Mouse (Mus musculus) heart, adult 8-10 months (tissue): ENCODE data around the gene Gm14403. TPM values are rescaled to one million over a fixed set of nuclear protein-coding genes. Genes with fewer than 3 reads are reported as not detected.
"Not testable (repeated sequence)": the region's sequence is repeated elsewhere in the genome, so short reads cannot be mapped to it uniquely, and the experiment has no call there.

Experiments
- DNase-seq: peaks from one replicate; pipeline ENCODE4 v3.0.0; 2022; ENCODE audit warnings: low spot score
- total RNA-seq, 4 experiments: library from RNA; stranded (reverse); gene quantifications; 2 replicates each; pipeline ENCODE4 v1.2.4; 2022

The Gm14403 gene
- total RNA-seq, result 100 to 1,000 TPM in 1 of 4 experiments, 10 to 100 TPM in 3; 76.9 to 109 (median 91.3) TPM

DNA sequence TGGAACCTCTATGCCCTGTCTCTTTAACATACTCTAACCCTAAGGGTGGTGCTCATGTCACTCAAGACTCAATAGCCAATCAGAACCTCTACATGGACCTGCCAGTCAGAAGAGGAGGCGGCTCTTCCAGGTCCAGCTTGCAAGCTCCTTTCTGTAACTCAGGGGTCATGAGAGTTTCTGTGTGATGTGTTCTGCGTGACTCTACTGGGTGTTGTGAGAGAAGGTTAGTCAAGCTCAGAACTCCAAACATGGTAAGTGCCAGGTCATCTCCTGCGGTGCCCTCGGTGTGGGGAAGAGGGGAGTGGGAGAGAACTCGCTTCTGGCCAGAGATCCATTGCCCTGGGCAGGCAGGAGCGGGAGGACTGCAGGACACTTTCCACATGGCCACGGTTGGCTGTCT is at the start of gene Gm14403:
Gm14403 (plus strand) TSS at position 149 of the 400 bp plus-strand sequence.
- DNase-seq, result peak; percentile 75

DNA sequence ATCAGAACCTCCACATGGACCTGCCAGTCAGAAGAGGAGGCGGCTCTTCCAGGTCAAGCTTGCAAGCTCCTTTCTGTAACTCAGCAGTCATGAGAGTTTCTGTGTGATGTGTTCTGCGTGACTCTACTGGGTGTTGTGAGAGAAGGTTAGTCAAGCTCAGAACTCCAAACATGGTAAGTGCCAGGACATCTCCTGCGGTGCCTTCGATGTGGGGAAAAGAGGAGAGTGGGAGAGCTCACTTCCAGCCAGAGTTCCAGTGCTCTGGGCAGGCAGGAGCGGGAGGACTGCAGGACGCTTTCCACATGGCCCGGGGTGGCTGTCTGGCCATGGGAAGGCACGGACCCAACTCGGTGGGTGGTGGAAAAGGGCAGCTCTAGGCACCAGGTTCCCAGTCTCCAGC is 33.3 kb upstream of the Gm14403 start, which contains the start of gene Zfp970:
Zfp970 (plus strand) TSS at position 58 of the 400 bp plus-strand sequence.
- not testable (repeated sequence) for DNase-seq

DNA sequence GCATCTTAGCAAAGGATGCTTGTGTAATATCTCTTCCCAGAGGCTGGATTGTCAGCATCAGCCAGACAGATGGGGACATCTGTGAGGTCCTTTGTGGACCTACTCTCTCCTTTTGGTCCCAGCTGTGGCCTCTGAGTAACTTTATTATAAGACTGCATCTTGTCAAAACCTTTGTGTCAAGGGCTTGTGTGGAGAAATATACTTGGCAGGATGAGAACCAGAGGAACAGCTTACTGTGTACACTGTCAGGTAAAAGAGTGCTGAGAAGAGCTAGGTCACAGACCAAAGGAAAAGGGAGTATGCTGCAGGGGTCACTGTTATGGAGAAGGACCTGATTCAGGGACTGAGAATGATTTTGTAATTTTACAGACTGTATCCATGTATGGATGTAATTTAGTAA is 29.8 kb upstream of the Gm14403 start:
- DNase-seq, result not testable (repeated sequence)

DNA sequence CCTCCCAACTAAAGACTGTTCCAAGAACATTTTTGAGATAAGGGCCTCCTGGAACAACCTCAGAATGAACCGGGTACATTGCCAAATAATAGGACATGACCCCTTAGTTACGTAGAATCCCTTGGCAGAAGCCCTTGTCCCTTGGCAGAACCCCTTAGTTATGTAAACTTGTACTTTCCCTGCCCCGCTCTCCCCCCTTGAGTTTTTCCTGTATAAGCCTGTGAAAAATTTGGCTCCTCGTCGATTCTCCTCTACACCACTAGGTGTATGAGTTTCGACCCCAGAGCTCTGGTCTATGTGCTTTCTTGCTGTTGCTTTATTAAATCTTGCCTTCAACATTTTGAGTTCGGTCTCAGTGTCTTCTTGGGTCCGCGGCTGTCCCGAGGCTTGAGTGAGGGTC is 25.8 kb upstream of the Gm14403 start:
- DNase-seq, result peak; percentile 60

DNA sequence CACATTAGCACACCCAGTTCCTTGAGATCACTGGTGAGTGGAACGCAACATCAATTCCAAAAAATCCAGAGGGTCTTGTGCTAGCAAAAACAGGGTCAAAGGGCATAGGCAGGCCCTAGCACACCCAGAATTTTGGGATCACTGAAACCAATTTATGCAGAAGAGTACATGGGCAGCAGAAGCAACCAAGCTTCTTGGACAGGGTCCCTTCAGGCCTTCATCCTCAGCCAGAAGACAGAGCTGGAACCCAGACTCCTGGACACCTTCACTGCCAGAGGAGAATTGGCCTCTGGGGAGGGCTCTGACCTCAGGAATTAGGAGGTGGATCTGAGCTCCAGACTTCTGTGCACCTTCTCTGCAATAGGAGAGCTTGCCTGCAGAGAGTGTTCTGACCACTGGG is 16.0 kb upstream of the Gm14403 start:
- not testable (repeated sequence) for DNase-seq

DNA sequence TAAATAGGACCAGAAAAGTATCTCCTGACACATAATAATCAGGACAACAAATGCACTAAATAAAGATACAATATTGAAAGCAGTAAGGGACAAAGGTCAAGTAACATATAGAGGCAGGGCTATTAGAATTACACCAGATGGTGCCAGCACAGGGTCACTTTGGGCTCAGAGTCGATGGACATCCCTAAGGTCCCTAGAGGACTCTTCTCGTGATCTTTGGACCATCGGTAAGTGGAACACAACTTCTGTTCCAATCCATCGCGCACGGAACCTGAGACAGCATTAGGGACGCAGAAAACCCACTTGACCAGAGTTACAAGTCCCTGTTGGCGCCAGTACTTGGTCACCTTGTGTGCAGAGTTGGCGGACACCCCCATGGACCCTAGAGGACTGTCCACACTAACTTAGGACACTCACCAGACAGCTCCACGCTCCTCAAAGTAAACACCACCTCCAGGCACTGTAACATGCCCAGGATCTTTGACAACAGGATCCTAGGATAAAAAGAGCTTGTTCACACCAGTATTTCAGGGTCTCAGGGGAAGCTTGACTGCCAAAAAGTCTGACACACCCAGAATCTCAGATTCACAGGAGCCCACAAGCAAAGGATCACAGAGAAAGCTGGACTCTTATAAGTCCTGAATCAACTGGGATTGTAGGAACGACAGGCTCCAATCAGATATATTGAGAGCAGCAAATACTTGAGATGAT is 14.6 kb upstream of the Gm14403 start:
- not testable (repeated sequence) for DNase-seq

DNA sequence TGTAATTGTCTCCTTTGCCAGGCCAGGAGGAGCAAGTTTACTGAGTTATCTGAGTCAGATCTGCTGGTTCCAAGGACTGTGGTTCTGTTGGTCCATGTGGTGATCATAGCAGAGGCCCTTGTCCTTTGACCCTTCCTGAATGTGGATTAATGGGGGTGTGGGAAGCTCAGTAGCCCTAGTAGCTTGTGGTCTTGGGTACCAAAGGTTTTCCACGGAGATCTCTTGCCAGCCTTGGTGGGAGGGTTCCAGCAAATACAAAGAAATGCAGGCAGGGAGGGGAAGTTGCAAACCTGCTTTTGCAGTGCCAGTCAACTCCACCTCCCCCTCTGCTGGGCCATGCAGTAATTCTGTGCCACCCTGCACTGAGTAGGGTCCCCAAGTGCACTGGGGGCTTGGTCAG is 1.2 kb downstream of the Gm14403 start:
- DNase-seq, result not testable (repeated sequence)

DNA sequence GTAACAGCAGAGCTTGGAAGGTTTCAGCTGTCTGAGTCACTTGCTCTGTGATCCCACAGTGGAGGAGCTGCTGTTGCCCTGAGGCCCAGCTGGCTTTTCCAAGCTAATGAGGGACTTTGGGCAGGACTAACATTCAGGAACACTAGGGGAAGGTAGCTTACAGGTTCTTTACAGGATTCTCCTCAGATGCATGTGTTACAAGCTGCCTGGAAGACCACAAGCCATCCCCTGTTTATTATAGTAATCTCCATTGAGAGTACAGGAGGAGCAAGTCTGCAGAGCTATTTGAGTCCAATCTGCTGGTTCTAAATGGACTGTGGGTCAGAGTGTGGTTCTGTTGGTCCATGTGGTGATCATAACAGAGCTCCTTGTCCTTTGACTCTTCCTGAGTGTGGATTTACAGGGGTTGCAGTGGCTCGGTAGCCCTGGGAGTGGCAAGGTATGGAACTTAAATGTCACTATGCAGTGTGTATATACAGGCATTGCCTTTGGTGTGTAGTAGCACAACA is 7.2 kb downstream of the Gm14403 start:
- DNase-seq, result not testable (repeated sequence)

DNA sequence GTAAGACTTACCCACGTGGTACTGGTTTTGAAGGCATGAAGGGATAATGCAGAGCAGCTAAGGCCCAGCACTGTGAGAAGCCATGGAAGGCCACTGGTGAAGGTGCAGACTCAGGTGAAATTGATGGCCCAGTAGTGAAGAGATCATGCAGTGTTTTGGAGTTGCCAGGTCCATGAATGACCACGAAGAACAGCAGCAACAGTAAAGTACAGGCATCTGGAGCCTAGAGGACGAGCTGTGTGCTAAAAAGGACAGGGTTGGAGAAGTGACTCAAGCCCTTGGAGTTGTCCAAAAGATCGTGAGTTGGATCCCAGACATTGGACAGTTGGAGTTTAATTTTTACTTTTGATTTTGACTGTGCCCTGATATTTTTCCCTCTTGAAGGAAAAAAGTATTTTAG is 13.4 kb downstream of the Gm14403 start:
- not testable (repeated sequence) for DNase-seq

DNA sequence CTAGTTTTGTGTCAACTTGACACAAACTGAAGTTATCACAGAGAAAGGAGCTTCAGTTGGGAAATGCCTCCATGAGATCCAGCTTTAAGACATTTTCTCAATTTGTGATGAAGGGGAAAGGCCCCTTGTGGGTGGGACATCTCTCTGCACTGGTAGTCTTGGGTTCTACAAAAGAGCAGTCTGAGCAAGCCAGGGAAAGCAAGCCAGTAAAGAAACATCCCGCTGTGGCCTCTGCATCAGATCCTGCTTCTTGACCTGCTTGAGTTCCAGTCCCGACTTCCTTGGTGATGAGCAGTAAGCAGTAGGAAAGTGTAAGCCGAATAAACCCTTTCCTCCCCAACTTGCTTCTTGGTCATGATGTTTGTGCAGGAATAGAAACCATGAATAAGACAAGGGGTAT is 14.0 kb downstream of the Gm14403 start:
- DNase-seq, result not testable (repeated sequence)

DNA sequence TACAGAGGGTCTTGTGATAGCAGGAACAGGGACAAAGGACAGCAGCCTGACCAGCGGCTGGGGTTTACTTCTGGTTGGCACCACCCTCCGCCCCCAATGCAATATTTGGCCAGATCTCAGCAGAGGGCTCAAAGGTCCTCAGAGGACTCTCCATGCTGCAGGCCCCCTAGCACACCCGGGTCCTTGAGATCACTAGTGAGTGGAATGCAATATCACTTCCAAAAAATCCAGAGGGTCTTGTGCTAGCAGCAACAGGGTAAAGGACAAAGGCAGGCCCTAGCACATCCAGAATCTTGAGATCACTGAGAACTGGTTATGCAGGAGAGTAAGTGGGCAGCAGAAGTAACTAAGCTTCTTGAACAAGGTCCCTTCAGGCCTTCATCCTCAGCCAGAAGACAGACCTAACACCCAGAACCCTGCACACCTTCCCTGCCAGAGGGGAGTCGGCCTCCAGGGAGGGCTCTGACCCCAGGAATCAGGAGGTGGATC is 16.0 kb downstream of the Gm14403 start:
- not testable (repeated sequence) for DNase-seq

DNA sequence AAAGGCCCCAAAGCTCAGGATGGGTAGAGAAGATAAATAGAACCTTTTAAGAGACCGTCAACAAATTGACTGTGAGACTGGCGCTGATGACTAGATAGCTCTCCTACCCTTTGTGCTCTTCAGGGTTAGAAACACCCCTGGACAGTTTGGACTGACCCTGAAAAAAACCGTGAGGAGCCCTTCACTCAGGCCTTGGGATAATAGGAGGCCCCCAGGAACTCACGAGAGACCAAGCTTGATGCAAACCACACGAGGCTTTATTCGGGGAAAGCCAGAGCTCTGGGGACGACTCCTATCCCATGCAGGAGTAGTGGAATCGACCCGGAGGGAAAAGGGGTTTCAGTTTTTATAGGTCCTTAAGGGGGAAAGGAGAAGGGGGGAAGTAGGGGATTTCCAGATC is 19.7 kb downstream of the Gm14403 start:
- not testable (repeated sequence) for DNase-seq

DNA sequence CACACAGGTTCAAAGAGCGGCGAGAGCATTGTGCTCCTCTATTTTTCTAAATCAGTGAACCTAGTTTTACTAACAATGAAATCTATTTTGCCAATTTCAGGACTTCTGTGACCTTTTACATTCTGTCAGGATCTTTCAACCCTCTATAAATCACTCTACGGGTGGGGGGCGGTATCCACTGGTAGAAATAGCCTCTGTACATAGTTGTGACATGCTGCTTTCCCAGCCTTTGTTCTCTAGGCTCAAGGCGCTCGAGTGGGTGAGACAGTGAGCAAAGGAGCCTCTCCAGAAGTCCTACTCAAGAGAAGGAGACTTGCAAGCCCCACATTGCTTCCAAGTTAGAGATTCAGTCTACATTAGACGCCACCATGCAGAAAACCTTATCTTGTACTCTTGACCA is 20.3 kb downstream of the Gm14403 start:
- not testable (repeated sequence) for DNase-seq

DNA sequence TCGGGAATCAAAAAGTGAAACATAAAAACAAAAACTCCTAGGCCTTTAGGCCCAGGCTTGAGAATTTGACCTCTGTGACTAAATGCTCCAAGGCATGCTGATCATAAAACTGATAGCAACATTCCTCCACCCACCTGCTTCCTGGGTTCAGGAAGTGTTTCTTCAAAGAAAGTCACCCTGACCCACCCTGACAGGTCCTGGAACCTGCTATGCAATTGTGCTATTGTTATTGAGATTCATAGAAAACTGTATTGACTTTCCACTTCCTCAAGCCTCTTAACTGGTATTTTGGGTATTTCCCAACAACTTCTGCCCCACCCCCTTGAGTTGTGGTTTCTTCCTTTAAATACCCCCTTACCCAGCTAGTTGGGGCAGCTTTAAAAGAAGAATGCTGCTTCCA is 20.9 kb downstream of the Gm14403 start:
- not testable (repeated sequence) for DNase-seq

DNA sequence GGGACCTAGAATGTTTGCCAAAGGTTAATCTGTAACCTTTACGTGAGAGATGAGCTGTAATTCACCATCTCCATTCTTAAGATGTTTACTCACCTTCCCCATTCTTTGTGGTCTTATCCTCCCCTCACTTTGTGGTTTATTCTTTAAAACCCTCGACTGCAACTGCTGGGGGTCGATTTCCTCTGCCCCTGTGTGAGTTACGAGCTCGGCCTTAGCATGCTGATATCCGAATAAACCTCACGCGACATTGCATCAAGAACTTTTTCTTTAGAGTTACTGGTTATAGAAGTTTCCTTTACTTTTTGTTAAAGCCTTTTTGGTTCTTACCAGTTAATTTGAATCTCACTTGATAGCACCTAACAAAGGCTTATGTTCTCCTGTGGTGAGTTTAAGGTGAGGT is 22.0 kb downstream of the Gm14403 start:
- no peak for DNase-seq

DNA sequence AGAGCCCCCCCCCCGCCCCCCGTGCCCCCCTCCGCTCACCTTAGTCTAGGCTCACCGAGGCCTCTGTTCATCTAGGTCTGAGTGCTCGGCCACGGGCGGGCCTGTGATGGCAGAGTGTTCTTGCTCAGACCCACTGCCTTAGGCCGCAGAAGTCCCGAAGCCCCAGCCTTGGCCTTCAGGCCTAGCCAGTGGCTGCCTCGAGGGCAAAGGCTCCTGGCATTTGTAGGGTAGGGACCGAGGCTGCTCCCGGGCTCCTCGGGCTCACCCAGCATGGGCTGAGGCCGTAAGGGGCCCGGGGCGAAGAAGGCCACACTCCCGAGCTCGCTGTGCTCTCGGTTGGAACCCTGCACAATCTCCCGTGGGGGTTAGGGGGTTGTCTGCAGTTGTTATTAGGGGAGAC is 25.0 kb downstream of the Gm14403 start:
- no peak for DNase-seq

DNA sequence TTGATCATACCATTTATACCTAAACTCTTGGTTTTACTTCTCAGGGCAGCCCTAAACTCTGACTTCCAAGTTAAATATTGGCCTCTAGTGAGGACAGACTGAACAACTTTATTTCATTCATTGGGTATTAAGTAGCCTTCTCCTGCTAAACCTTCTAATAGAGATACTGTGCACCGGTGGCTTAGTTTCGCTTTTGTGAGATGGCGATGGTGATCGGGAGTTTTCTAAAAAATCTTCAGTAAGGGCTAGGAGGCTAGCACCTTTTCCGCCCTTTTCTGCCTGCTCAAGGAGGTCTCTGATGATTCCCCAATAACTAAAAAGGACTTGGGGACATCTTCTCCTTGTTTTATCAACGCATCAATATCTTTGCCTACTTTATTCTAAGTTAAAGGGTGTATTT is 25.7 kb downstream of the Gm14403 start:
- not testable (repeated sequence) for DNase-seq

DNA sequence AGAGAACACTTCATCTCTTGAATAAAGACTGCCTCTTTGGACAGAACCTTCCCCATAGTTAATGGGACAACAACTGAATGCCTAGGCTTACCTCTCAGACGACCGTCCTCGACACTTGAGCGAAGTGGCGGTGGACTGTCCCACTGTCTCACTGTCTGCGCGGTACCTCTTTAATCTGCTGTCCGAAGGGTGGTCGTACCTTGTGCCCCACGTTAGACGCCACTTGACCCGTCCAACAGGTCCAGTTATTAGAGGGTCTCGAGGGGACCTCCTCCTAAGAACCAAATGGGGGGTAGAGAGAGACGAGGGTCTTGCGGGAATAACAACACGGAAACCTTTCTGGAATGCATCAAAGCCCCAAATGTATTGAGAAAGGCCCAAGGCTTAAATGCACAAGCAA is 26.2 kb downstream of the Gm14403 start:
- not testable (repeated sequence) for DNase-seq

DNA sequence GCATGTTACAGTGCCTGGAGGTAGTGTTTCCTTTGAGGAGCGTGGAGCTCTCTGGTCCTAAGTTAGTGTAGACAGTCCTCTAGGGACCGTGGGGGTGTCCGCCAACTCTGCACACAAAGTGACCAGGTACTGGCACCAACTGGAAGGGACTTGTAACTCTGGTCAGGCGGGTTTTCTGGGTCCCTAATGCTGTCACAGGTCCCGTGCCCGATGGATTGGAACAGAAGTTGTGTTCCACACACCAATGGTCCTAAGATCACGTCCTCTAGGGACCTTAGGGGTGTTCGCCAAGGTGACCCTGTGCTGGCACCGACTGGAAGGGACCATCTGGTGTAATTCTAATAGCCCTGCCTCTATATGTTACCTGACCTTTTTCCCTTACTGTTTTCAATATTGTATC is 37.9 kb downstream of the Gm14403 start:
- DNase-seq, result no peak

DNA sequence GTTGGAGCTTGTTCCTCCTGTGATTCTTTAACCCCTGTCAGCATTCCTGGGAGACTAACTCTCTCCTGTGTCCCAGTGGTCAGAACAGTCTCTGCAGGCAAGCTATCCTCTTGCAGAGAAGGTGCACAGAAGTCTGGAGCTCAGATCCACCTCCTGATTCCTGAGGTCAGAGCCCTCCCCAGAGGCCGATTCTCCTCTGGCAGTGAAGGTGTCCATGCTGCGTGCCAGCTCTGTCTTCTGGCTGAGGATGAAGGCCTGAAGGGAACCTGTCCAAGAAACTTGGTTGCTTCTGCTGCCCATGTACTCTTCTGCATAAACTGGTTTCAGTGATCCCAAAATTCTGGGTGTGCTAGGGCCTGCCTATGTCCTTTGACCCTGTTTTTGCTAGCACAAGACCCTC is 39.1 kb downstream of the Gm14403 start:
- not testable (repeated sequence) for DNase-seq

DNA sequence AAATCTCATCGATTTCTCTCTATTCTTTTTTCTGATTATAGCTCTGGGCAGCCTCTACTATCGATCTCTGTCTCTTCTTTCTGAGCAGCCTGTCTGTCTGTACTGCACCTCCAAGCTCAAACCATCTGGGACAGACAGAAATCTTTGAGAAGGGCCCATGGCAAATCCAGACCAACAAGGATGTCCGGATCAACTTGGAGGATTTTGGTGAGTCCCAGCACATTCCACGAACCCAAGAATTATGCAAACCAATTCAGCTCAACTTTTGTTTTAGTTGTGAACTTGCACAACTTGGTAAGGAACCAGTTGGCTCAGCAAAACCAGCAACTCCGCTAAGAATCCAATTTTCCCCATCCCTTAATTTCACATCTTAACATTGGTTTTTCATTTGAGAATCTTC is 39.7 kb downstream of the Gm14403 start:
- not testable (repeated sequence) for DNase-seq

DNA sequence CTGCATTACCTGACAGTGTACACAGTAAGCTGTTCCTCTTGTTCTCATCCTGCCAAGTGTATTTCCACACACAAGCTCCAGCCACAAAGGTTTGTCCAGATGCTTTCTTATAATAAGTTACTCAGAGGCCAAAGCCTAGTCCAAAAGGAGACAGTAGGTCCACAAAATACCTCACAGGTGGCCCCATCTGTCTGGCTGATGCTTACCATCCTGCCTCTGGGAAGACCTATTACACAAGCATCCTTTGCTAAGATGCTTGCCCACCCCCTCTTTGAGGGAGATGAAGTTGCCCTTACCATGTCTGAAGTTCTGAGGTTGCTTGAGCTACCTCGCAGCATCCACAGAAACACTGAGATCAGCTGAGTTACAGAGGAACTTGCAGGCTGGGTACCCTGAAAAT is 57.2 kb downstream of the Gm14403 start:
- DNase-seq, result not testable (repeated sequence)
